Mouse (Mus musculus): ENCODE measurements around the gene Txnrd2. TPM values are rescaled to one million over a fixed set of nuclear protein-coding genes. Genes with fewer than 3 reads are reported as not detected.
A peak's percentile ranks its signal among the peaks of the same experiment; 100 is the strongest.

Gene Txnrd2
- polyA plus RNA-seq, 1 experiment from 2014 or later, result 34.7 TPM

DNA sequence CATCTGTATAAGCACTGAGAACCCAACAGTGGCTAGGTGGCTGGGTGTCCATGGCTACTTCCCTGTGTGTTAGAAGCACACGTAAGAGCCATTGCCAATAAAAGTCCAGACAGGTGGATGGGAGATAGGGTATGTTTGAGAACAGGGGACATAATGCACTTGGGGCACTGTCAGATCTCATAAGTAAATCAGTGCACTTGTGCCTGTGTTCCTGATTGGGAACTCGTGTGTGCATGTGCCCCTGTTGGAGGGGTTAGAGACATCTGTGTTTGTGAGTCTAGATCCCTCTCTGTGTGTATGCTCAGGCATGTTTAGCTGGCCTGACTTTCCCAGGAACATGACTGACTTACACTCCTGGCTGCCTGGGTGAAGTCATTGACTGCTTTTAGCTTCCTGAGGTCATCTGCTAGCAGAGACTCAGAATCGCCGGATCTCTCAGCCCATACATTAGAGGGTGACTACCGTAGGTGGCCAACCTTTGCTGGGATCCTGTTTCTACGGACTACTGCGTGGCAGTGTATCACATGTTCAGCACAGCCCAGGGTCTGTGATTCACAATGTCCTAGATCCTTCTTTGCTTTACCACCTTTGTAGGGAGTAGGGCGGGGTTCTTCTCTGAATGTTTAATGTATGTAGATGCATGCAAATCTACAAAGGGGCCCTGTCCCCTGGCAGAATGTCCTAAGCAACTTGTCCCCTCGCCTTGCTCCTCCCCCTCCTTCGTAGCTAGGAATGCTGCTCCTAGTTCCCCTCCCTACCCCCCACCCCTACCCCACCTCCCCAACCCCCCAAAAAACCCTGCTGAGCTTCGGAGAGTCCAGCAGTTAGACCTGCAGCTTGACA, 31.2 kb upstream of the Txnrd2 start:
- H3K4me3 ChIP-seq (ENCODE audit: control insufficient read depth in 1 of 2, insufficient read depth in 1 of 2, low read depth in 1 of 2, low read length in 2 of 2), result no peak overlapping the region
- ATAC-seq (ENCODE audit: insufficient number of reproducible peaks, insufficient read depth, low FRiP score, low read depth), result peak; percentile 4; the same call in 1 of the 2 replicates
- H3K4me1 ChIP-seq (ENCODE audit: control insufficient read depth in 2 of 2, insufficient read depth in 2 of 2, low read length in 2 of 2), result peaks cover 30 to 47% of the 10 kb centered on the region in 2 experiments
- H3K9ac ChIP-seq (ENCODE audit: low read length), result peak overlapping the region; percentile 92
- 13% methylated on average over 11 of the region's 11 CpGs for WGBS
- H3K27me3 ChIP-seq (ENCODE audit: control insufficient read depth, insufficient read depth, low read length), result no peaks in the 10 kb centered on the region
- H3K27ac ChIP-seq (replicated peaks in 1 of 2; ENCODE audit: control insufficient read depth in 1 of 2, insufficient read depth in 1 of 2, low read depth in 2 of 2, low read length in 2 of 2), result peak overlapping the region; percentile 91 to 98
- peak overlapping the region; percentile 50 for H3K4me2 ChIP-seq (ENCODE audit: low read length)
- no peaks in the 10 kb centered on the region for H3K9me3 ChIP-seq (ENCODE audit: control insufficient read depth, low read length)
- peaks cover 32% of the 10 kb centered on the region for H3K36me3 ChIP-seq (ENCODE audit: control insufficient read depth, insufficient read depth, low read length)

DNA sequence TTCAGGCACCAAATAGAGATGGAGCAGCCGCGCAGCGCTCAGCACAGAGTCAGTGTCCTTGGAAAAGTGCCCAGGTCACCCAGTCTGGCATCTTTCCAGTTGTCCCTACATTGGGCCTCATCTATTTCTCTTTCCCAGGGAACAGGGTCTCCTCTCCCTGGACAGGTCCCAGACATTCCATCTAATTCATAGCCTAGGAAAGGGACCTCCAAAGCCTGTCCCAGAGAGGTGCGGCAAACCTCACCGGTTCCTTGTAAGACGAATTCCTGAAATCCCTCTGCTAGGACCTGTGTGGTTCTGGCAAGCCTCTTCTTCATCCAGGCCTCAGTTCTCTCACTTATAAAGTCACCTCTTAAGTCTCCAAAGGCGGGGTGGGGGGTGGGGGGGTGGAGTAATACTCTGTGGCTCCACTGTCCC, 30.6 kb upstream of the Txnrd2 start:
- 7% methylated on average over 6 of the region's 7 CpGs for WGBS
- peaks cover 35 to 54% of the 10 kb centered on the region in 2 experiments for H3K4me1 ChIP-seq (ENCODE audit: control insufficient read depth in 2 of 2, insufficient read depth in 2 of 2, low read length in 2 of 2)
- no peaks in the 10 kb centered on the region for H3K27me3 ChIP-seq (ENCODE audit: control insufficient read depth, insufficient read depth, low read length)
- peak; percentile 10 for ATAC-seq (ENCODE audit: insufficient number of reproducible peaks, insufficient read depth, low FRiP score, low read depth)
- H3K27ac ChIP-seq (replicated peaks in 1 of 2; ENCODE audit: control insufficient read depth in 1 of 2, insufficient read depth in 1 of 2, low read depth in 2 of 2, low read length in 2 of 2), result peak overlapping the region; percentile 83 to 91
- peak overlapping the region; percentile 92 for H3K9ac ChIP-seq (ENCODE audit: low read length)
- peak overlapping the region; percentile 50 for H3K4me2 ChIP-seq (ENCODE audit: low read length)
- peaks cover 37% of the 10 kb centered on the region for H3K36me3 ChIP-seq (ENCODE audit: control insufficient read depth, insufficient read depth, low read length)
- no peak overlapping the region; a peak in 1 of 4 replicates for H3K4me3 ChIP-seq (ENCODE audit: control insufficient read depth in 1 of 2, insufficient read depth in 1 of 2, low read depth in 1 of 2, low read length in 2 of 2)
- no peaks in the 10 kb centered on the region for H3K9me3 ChIP-seq (ENCODE audit: control insufficient read depth, low read length)

DNA sequence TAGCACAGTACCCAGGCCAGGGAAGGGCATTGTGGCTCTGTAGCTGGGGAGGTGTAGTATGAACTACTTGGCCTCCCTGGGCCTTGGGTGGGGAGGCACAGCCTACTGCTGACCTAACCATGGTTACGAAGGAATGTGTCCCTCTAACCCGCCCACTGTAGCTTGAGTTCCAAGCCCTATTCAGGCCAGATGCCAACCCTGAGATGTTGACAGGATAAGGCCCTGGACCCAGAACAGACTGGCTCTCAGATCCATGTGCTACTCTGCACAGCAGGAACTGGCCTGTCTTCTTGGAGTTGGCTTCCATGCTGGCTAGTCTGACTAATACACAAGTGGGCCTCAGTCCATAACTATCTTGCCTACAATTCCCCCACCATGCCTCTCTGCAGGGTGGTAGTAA, 30.0 kb upstream of the Txnrd2 start:
- H3K4me1 ChIP-seq (ENCODE audit: control insufficient read depth in 2 of 2, insufficient read depth in 2 of 2, low read length in 2 of 2), result peaks cover 39 to 59% of the 10 kb centered on the region in 2 experiments
- peak overlapping the region; percentile 92 for H3K9ac ChIP-seq (ENCODE audit: low read length)
- H3K9me3 ChIP-seq (ENCODE audit: control insufficient read depth, low read length), result no peaks in the 10 kb centered on the region
- H3K27me3 ChIP-seq (ENCODE audit: control insufficient read depth, insufficient read depth, low read length), result no peaks in the 10 kb centered on the region
- peak overlapping the region; percentile 83 to 91 for H3K27ac ChIP-seq (replicated peaks in 1 of 2; ENCODE audit: control insufficient read depth in 1 of 2, insufficient read depth in 1 of 2, low read depth in 2 of 2, low read length in 2 of 2)
- WGBS, result 43% methylated on average over 2 of the region's 2 CpGs
- peaks cover 42% of the 10 kb centered on the region for H3K36me3 ChIP-seq (ENCODE audit: control insufficient read depth, insufficient read depth, low read length)
- H3K4me3 ChIP-seq (ENCODE audit: control insufficient read depth in 1 of 2, insufficient read depth in 1 of 2, low read depth in 1 of 2, low read length in 2 of 2), result no peak overlapping the region
- peak overlapping the region; percentile 50 for H3K4me2 ChIP-seq (ENCODE audit: low read length)
- no peak for ATAC-seq (ENCODE audit: insufficient number of reproducible peaks, insufficient read depth, low FRiP score, low read depth)

DNA sequence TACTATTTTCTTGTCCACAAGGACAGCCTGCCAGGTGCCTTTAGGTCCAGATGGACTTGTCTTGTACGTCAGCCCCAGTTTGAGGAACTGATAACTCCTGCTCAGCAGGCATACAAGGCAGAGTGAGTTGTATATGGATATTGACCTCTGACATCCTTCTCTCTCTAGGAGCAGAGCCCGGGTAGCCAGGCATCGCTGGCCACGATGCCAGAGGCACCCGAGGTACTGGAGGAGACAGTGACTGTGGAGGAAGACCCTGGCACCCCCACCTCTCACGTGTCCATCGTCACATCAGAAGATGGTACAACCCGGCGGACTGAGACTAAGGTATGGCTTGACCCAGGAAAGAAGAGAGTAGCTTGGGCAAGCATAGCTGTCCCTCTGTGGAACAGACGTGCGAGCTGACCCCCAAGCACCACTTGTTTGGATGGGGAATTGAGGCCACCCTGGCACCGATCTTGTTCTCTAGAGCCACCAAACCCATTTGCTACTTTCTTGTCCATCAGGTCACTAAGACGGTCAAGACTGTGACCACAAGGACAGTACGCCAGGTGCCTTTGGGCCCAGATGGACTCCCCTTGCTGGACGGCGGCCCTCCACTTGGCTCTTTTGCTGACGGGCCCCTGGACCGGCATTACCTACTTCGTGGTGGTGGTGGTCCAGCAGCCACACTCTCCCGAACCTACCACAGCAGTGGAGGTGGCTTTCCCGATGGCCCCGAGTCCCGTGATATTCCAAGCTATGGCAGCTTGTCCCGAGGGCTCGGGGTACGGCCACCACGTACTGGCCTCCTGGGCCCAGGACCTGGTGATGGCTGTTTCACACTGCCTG, 29.2 kb upstream of the Txnrd2 start:
- Histone ChIP-seq H3K27me3 (ENCODE audit: control insufficient read depth, insufficient read depth, low read length) (no peaks in the 10 kb centered on the region), H3K9ac (ENCODE audit: low read length) (no peak overlapping the region; the same call in 1 of the 2 replicates), H3K4me1 (ENCODE audit: control insufficient read depth in 2 of 2, insufficient read depth in 2 of 2, low read length in 2 of 2) (peaks cover 41 to 64% of the 10 kb centered on the region in 2 experiments), H3K36me3 (ENCODE audit: control insufficient read depth, insufficient read depth, low read length) (peaks cover 50% of the 10 kb centered on the region), H3K9me3 (ENCODE audit: control insufficient read depth, low read length) (no peaks in the 10 kb centered on the region), H3K27ac (replicated peaks in 1 of 2; ENCODE audit: control insufficient read depth in 1 of 2, insufficient read depth in 1 of 2, low read depth in 2 of 2, low read length in 2 of 2) (peak overlapping the region; percentile 83 to 91; a peak in 3 of 4 replicates), H3K4me2 (ENCODE audit: low read length) (no peak overlapping the region), H3K4me3 (ENCODE audit: control insufficient read depth in 1 of 2, insufficient read depth in 1 of 2, low read depth in 1 of 2, low read length in 2 of 2) (no peak overlapping the region)
- 94% methylated on average over 27 of the region's 27 CpGs for WGBS
- no peak for ATAC-seq (ENCODE audit: insufficient number of reproducible peaks, insufficient read depth, low FRiP score, low read depth)

DNA sequence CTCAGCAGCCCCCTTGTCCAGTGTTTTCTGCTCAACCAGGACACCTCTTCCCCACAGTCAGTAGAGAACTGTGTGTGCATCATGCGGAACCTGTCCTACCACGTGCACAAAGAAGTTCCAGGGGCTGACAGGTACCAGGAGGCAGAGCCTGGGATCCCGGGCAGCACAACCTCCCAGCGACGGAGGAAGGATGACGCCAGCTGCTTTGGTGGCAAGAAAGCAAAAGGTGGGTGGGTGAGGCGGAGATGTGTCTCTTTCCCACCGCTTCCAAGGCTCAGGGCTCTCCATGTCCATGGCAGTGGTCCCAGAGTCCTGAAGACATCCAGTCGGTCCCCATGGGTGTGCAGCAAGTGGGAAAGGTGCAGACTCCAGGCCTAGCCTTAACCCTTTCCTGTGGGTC, 26.2 kb upstream of the Txnrd2 start:
- H3K4me2 ChIP-seq (ENCODE audit: low read length), result no peak overlapping the region
- peaks cover 80% of the 10 kb centered on the region for H3K36me3 ChIP-seq (ENCODE audit: control insufficient read depth, insufficient read depth, low read length)
- no peak for ATAC-seq (ENCODE audit: insufficient number of reproducible peaks, insufficient read depth, low FRiP score, low read depth)
- H3K4me3 ChIP-seq (ENCODE audit: control insufficient read depth in 1 of 2, insufficient read depth in 1 of 2, low read depth in 1 of 2, low read length in 2 of 2), result no peak overlapping the region
- H3K9me3 ChIP-seq (ENCODE audit: control insufficient read depth, low read length), result no peaks in the 10 kb centered on the region
- peaks cover 28 to 43% of the 10 kb centered on the region in 2 experiments for H3K4me1 ChIP-seq (ENCODE audit: control insufficient read depth in 2 of 2, insufficient read depth in 2 of 2, low read length in 2 of 2)
- WGBS, result 72% methylated on average over 9 of the region's 9 CpGs
- peak overlapping the region in 1 of 2 experiments; percentile 46; a peak in 2 of 4 replicates for H3K27ac ChIP-seq (replicated peaks in 1 of 2; ENCODE audit: control insufficient read depth in 1 of 2, insufficient read depth in 1 of 2, low read depth in 2 of 2, low read length in 2 of 2)
- H3K9ac ChIP-seq (ENCODE audit: low read length), result 0 out of 2 replicates have a peak overlapping the region, but pooled peaks have one; percentile 27
- H3K27me3 ChIP-seq (ENCODE audit: control insufficient read depth, insufficient read depth, low read length), result no peaks in the 10 kb centered on the region

DNA sequence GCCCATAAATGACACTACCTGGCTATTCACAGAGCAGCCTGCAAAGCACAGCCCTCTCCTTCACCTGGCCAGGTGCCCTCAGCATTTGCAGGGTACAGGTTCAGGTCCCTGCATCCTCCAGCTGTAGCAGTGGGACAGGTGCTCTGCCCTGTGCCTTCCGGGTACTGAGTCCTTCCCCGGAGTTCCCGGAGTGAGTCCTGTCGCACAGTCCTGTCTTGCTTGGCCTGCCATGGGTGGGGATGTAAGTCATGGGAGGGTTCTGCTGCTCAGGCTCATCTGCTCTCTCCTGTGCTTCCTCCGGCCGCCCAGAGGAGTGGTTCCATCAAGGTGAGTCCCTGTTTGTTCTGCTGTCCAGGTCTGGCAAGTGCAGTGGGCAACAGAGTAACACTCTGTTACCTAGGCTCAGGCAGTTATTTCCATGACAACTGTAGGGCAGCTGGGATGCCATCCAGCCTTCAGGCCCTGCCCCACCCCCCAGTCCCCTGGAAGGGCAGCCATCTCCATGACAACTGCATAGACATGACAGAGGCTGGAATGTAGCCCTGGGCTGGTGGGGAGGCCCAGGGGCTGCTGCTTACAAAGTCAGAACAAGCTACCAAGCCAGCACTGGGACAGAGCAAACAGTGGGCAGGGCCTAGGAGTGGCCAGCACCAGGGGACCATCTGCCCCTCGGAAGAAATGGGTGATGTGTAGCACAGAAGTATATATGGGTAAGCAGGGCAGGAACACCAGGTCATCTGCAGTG, 25.5 kb upstream of the Txnrd2 start:
- WGBS, result 43% methylated on average over 7 of the region's 7 CpGs
- Histone ChIP-seq H3K4me2 (ENCODE audit: low read length) (no peak overlapping the region), H3K4me3 (ENCODE audit: control insufficient read depth in 1 of 2, insufficient read depth in 1 of 2, low read depth in 1 of 2, low read length in 2 of 2) (no peak overlapping the region), H3K9me3 (ENCODE audit: control insufficient read depth, low read length) (no peaks in the 10 kb centered on the region), H3K27ac (replicated peaks in 1 of 2; ENCODE audit: control insufficient read depth in 1 of 2, insufficient read depth in 1 of 2, low read depth in 2 of 2, low read length in 2 of 2) (peak overlapping the region; percentile 19 to 46), H3K4me1 (ENCODE audit: control insufficient read depth in 2 of 2, insufficient read depth in 2 of 2, low read length in 2 of 2) (peaks cover 26 to 37% of the 10 kb centered on the region in 2 experiments), H3K9ac (ENCODE audit: low read length) (0 out of 2 replicates have a peak overlapping the region, but pooled peaks have one; percentile 27), H3K27me3 (ENCODE audit: control insufficient read depth, insufficient read depth, low read length) (no peaks in the 10 kb centered on the region), H3K36me3 (ENCODE audit: control insufficient read depth, insufficient read depth, low read length) (peaks cover 87% of the 10 kb centered on the region)
- ATAC-seq (ENCODE audit: insufficient number of reproducible peaks, insufficient read depth, low FRiP score, low read depth), result peak; percentile 35; the same call in 1 of the 2 replicates

DNA sequence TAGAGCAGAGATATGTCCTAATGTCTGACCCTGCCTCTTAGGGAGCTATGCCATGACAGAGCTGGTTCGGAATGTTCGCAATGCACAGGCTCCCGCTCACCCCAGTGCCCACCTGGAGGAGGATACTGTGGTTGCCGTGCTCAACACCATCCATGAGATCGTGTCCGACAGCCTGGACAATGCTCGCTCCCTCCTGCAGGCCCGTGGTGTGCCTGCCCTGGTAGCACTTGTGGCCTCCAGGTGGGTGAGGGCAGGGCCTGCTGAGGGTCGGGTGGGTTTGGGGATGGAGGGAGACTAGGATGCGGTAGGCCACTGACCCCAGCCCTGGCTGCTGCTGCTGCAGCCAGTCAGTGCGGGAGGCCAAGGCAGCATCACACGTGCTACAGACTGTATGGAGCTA, 22.9 kb upstream of the Txnrd2 start:
- H3K9ac ChIP-seq (ENCODE audit: low read length), result no peak overlapping the region
- H3K36me3 ChIP-seq (ENCODE audit: control insufficient read depth, insufficient read depth, low read length), result peaks cover 88% of the 10 kb centered on the region
- H3K4me3 ChIP-seq (ENCODE audit: control insufficient read depth in 1 of 2, insufficient read depth in 1 of 2, low read depth in 1 of 2, low read length in 2 of 2), result no peak overlapping the region
- no peaks in the 10 kb centered on the region for H3K27me3 ChIP-seq (ENCODE audit: control insufficient read depth, insufficient read depth, low read length)
- WGBS, result 87% methylated on average over 12 of the region's 12 CpGs
- no peak overlapping the region for H3K4me2 ChIP-seq (ENCODE audit: low read length)
- H3K27ac ChIP-seq (replicated peaks in 1 of 2; ENCODE audit: control insufficient read depth in 1 of 2, insufficient read depth in 1 of 2, low read depth in 2 of 2, low read length in 2 of 2), result no peak overlapping the region
- no peaks in the 10 kb centered on the region for H3K9me3 ChIP-seq (ENCODE audit: control insufficient read depth, low read length)
- no peak for ATAC-seq (ENCODE audit: insufficient number of reproducible peaks, insufficient read depth, low FRiP score, low read depth)
- H3K4me1 ChIP-seq (ENCODE audit: control insufficient read depth in 2 of 2, insufficient read depth in 2 of 2, low read length in 2 of 2), result peaks cover 25 to 41% of the 10 kb centered on the region in 2 experiments
